Mouse (Mus musculus) lung, postnatal 4 days (tissue): ENCODE data around the gene Pcna.
"Not testable (repeated sequence)": the region's sequence is repeated elsewhere in the genome, so short reads cannot be mapped to it uniquely, and the experiment has no call there.

Source experiments
- DNase-seq, 2 experiments: peaks; one replicate each; pipeline ENCODE4 v3.0.0; 2021

The Pcna gene

GRCm38 (mm10) chr2:132275527-132275926 lies 22.4 kb upstream of the Pcna start:
- no peak for DNase-seq

- peak in 1 of 2 experiments; percentile 52 for DNase-seq
Observed at GRCm38 (mm10) chr2:132272694-132273389, 19.7 kb upstream of the Pcna start.

DNA sequence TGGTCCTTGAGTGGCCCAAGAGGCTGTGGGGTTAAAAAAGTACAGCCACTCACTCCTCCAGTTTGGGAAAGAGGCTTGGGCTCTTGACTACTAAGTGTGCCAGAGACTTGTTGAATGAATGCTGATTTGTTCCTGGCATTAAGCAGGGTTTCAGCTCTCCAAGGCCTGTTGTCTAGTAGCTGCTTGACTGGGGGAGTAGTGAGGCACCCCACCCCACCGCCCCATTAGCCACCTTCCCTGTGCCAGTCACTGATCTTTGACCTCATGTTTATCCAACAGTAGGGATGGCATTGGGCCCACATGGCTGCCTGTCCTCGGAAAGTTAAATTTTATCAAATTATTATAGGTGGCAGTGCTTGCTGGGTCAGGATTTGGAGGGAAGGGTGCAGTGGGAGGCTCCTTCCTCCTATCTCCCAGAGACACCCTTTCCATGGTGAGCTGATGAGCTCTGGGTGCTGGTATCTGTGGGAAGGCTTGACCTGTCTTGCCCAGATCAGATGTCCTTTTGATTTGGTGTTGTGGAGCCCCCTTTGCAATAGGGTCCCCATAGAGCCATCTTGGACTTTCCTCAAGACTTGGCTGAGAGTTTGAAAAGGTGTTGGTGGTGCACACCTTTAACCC lies 17.3 kb upstream of the Pcna start:
- no peak for DNase-seq

DNA sequence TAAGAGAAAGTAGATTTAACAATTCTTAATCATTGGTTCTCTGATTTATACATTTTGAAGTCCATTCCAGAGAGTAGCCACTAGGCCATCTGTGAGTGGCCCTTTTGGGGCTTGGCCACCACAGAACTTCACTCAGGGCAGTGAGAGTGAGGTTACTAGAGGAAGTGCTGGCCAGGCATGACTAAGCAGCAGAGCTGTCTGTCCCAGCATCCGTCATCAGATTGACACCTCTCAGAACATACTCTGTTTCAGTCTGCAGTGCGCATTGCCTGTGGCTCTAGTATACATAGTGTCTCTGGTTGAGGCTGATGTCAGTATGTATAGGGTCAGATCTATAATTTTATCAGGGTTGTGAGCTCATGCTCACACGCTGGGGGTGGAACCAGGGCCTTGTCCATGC lies 16.1 kb upstream of the Pcna start:
- DNase-seq = no peak

- peak in 1 of 2 experiments; percentile 46 for DNase-seq
Observed at GRCm38 (mm10) chr2:132266086-132266485, 13.0 kb upstream of the Pcna start.

- DNase-seq = no peak
Observed at GRCm38 (mm10) chr2:132265196-132265595, 12.1 kb upstream of the Pcna start.

- no peak for DNase-seq
Observed at GRCm38 (mm10) chr2:132264266-132264710, 11.2 kb upstream of the Pcna start.

- no peak for DNase-seq
Observed at GRCm38 (mm10) chr2:132263421-132264265, 10.5 kb upstream of the Pcna start.

- peak; percentile 99 for DNase-seq
Observed at GRCm38 (mm10) chr2:132262879-132263398, 9.8 kb upstream of the Pcna start, which contains the start of gene Cds2. Gene Cds2 (plus strand): TSS chr2:132263148.

DNA sequence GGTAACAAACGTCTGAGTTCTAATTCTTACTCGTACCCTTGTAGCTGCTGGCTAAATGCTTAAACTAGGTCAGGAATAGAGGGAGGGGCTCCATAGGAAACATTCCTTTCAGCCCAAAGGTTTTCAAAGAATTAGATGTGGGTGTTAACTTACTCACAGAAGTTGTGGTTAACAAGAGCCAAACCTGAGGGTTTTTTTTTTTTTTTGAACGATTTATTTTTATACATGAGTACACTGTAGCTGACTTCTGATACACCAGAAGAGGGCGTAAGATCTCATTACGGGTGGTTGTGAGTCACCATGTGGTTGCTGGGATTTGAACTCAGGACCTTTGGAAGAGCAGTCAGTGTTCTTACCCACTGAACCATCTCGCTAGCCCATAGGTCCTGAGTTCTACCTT lies 9.1 kb upstream of the Pcna start:
- no peak for DNase-seq

DNA sequence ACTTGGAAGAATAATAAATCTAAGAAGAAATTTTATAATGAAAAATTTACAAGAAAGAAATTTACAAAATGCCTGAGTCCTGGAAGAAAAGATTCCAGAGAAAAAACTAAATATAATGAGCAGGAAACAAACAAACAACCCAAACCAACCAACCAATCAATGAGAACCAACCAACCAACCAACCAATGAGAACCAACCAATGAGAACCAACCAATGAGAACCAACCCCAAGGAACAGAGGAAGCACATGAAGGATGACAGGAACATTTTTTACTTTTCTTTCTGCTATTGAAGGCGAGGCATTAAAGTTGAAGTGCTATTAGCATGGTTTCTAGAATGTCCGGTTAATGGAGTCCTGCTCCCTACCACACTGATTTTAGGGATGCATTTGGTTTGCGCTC lies 7.5 kb upstream of the Pcna start:
- DNase-seq = no peak

DNA sequence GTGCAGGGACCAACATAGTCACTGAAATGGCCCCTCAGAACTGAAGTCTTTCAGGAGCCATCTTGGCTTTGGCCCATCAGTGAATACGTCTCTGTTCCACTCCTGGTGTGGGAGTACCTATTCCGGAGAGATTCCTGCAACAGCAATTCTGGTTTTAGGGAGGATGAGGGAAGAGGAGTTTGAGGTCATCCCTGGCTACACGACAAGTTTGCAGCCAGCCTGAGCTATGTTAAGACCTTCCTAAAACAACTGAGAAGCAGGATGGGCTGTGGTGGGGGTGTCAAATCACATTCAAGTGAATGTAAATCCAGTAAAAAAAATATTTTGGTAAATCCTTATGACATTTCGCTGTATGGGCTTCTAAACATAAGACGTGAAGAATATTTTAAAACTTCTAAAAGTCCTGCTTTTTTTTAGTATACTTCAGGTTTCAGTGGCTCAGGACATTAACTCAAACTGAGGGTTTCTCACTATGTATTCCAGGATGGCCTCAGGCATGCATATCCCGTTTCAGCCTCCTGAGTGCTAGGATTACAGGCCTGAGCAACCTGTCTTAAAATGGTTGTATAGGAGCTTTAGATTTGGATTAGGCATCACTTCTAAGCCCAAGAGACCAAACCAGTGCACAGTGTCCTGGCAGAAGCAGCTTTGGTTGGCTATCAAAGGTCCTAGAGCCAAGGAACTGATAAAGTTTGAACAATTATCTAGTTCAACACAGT lies 4.4 kb upstream of the Pcna start:
- no peak for DNase-seq

DNA sequence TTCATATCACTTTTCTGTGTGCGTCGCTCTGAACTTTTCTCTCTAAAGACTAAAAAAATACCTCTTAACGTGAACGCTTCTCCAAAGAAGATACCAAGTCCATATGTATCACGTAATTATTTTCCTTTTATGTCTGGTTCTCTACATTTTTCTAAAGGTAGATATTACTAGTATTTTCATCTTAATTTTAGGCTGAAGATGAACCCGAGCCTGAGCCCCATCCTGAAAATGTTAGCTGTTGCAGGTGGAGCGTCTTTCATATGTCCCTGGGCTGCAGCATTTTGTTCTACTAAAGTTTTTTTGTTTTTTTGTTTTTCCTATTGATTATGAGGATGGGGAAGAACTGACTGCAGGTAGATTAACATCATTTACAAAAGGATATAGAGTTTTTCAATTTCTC lies 489 bp upstream of the Pcna start:
- no peak for DNase-seq

DNA sequence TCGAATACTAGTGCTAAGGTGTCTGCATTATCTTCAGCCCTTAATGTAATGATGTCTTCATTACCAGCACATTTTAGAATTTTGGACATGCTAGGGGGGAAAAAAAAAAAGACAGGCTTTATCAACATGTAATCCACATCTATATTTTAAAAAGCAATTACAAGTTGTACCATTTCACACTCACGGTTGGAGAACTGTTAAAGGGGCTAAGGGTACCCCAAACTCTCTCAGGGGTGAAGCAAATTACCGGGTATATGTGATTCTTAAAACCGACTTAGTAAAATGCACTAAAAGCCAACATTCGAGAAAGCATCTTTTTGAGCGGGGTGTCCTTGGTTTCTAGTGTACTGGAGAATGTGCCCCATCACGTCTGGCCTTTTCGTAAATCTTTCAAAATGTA lies 1.2 kb downstream of the Pcna start:
- no peak for DNase-seq

GRCm38 (mm10) chr2:132247539-132248313 lies 5.4 kb downstream of the Pcna start, which contains the start of gene Tmem230:
Gene Tmem230 (minus strand): TSS chr2:132247807.
- DNase-seq = peak; percentile 96

DNA sequence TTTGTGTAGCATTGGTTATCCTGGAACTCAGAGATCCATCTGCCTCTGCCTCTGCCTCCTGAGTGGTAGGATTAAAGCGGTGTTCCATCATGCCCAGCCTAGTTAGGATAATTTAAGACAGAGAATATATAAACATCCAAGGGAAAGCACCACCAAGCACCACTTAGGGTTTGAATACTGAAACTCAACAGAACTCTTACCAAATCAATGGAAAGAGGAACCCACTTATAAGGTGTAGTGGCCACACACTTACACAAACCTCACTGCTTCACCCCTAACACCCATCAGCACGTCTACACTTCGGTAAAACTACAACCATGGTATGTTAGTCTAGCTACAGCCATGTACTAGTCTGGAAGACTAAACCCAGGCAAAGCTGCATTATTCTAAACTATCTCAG lies 9.7 kb downstream of the Pcna start:
- no peak for DNase-seq

- DNase-seq = peak; percentile 46 to 68
Observed at GRCm38 (mm10) chr2:132240457-132240856, 12.7 kb downstream of the Pcna start.

DNA sequence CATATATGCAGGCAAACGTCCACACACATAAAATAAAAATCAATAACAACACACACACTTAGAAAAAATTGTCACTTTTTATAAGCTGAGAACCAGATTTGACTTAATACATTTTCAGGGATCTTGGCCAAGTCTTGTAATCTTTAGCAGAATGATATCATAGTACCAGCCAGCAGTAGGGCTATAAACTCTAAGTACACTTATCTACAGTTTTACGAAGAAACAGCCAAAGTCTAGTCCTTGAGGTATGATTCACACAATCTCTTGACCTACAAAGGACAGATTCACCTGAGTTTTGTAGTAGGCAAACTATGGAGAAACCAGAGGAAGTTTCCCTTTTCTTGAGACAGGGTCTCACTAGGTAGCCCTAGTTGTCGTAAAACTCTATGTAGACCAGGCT lies 13.7 kb downstream of the Pcna start:
- not testable (repeated sequence) for DNase-seq

DNA sequence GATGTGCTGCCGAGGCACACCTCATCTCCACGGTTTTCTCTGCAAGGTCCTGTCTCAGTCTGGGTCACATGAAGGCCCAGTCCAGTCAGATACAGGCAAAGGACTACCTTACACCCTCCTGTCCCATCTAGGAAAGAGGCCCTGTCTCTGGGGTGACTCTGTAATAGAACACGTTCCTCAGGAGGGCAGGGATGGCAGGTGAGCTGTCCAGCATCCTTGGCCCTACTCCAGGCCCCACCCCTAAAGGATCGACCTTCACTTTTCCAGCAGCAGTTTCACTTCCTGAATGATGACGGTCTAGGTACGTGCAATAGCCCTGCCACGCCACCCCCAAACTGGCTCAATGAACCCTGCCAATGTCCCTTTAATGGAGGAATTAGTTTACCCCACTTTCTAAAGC lies 17.1 kb downstream of the Pcna start:
- no peak for DNase-seq

GRCm38 (mm10) chr2:132235291-132235690 lies 17.8 kb downstream of the Pcna start:
- no peak for DNase-seq

DNA sequence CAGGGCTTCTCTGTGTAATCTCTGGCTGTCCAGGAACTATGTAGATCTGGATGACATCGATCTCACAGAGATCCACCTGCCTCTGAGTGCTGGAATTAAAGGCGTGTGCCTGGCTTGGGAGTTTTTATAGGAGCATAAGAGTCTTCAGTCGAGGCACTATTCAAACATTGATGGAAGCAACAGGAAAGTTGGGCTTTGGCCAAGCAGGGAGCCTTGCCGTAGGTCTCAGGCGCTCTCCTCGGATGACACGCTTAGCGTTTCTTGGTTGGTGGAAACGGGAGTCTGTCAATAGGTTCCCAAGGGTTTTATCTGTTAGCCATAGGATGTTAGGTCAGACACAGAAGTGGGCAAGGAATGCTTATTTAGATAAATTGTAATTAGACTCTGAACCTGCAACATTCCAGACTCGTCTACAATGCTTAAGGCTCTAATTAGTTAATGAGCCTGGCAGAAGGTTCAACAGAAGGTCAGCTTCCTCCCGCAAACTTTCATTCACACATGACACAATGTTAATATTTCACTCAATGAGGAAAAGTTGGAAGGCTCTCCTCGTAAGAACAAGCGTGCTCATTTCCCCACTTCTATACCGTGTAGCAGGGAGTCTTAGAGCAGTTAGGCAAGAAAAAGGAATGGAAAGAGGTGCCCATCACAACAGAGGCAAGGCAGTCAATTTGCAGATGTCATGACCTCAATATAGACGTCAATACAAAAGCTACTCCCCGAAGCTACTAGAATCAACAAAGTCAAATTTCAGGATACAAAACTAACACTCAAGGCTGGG lies 18.9 kb downstream of the Pcna start:
- DNase-seq = peak; percentile 25 to 38
